Mouse (Mus musculus): ENCODE results near the gene Selenok. TPM values are rescaled to one million over a fixed set of nuclear protein-coding genes. Genes with fewer than 3 reads are reported as not detected.
A peak's percentile ranks its signal among the peaks of the same experiment; 100 is the strongest.

Gene Selenok
- 24.8 and 49.7 TPM in 2 replicates for polyA plus RNA-seq (2012; rRNA removed)
- polyA plus RNA-seq (2014; fragmentation: Nextera tagmentation; extraction: Ambion mirVana), result 109 and 112 TPM in 2 replicates

GRCm38 (mm10) chr14:29968075-29968821 is at the start of gene Selenok:
Selenok (plus strand) TSS chr14:29968308.
- H3K4me1 ChIP-seq (replicated peaks; ENCODE audit: control insufficient read depth in 2 of 2, insufficient read depth in 2 of 2, low read length in 1 of 2), result peaks cover 12 to 17% of the 10 kb centered on the region in 2 experiments
- H3K27me3 ChIP-seq (ENCODE audit: control insufficient read depth, insufficient read depth, low read length), result no peaks in the 10 kb centered on the region
- no peak for TF ChIP-seq EP300 (IDR thresholded peaks at IDR 0.05; ENCODE audit: low read depth)
- no peak for TF ChIP-seq CTCF (IDR thresholded peaks at IDR 0.05; ENCODE audit: low read depth)
- peak within 1 kb of the TSS; percentile 84 to 86 for H3K4me3 ChIP-seq (ENCODE audit: insufficient read depth in 1 of 2, low read depth in 2 of 2, low read length in 2 of 2)
- WGBS (ENCODE audit: insufficient replicate concordance), result under 1% methylated on average over 49 of the region's 49 CpGs
- ATAC-seq (ENCODE audit: insufficient read depth) (peak; percentile 100), DNase-seq (ENCODE audit: low read depth in 3 of 3, low spot score in 3 of 3) (peak; percentile 95 to 98 (median 97))
- no peaks in the 10 kb centered on the region for H3K9me3 ChIP-seq (ENCODE audit: control insufficient read depth, low read length)
- H3K27ac ChIP-seq, result peak within 1 kb of the TSS; percentile 82
- H3K4me2 ChIP-seq (ENCODE audit: low read depth), result peak within 1 kb of the TSS; percentile 73
- peaks cover 24% of the 10 kb centered on the region for H3K36me3 ChIP-seq (replicated peaks; ENCODE audit: control insufficient read depth, insufficient read depth, low read depth)
- H3K9ac ChIP-seq (replicated peaks), result peak within 1 kb of the TSS; percentile 90

- Histone ChIP-seq H3K27ac (no peak overlapping the region), H3K9me3 (ENCODE audit: control insufficient read depth, low read length) (no peaks in the 10 kb centered on the region), H3K27me3 (ENCODE audit: control insufficient read depth, insufficient read depth, low read length) (no peaks in the 10 kb centered on the region), H3K9ac (replicated peaks) (no peak overlapping the region), H3K4me1 (replicated peaks; ENCODE audit: control insufficient read depth in 2 of 2, insufficient read depth in 2 of 2, low read length in 1 of 2) (no peaks in the 10 kb centered on the region), H3K36me3 (replicated peaks; ENCODE audit: control insufficient read depth, insufficient read depth, low read depth) (no peaks in the 10 kb centered on the region), H3K4me2 (ENCODE audit: low read depth) (no peak overlapping the region), H3K4me3 (ENCODE audit: insufficient read depth in 1 of 2, low read depth in 2 of 2, low read length in 2 of 2) (no peak overlapping the region)
- WGBS (ENCODE audit: insufficient replicate concordance), result 50% methylated on average over 4 of the region's 4 CpGs
- DNase-seq (ENCODE audit: low read depth in 3 of 3, low spot score in 3 of 3) (no peak), ATAC-seq (ENCODE audit: insufficient read depth) (no peak)
- TF ChIP-seq CTCF (IDR thresholded peaks at IDR 0.05; ENCODE audit: low read depth) (no peak), EP300 (IDR thresholded peaks at IDR 0.05; ENCODE audit: low read depth) (no peak)
Observed at GRCm38 (mm10) chr14:29928966-29929365, 39.1 kb upstream of the Selenok start.

GRCm38 (mm10) chr14:29935516-29935915 is 32.6 kb upstream of the Selenok start:
- Histone ChIP-seq H3K4me1 (replicated peaks; ENCODE audit: control insufficient read depth in 2 of 2, insufficient read depth in 2 of 2, low read length in 1 of 2) (no peaks in the 10 kb centered on the region), H3K4me2 (ENCODE audit: low read depth) (no peak overlapping the region), H3K27me3 (ENCODE audit: control insufficient read depth, insufficient read depth, low read length) (no peaks in the 10 kb centered on the region), H3K27ac (no peak overlapping the region), H3K9ac (replicated peaks) (no peak overlapping the region), H3K9me3 (ENCODE audit: control insufficient read depth, low read length) (no peaks in the 10 kb centered on the region), H3K4me3 (ENCODE audit: insufficient read depth in 1 of 2, low read depth in 2 of 2, low read length in 2 of 2) (no peak overlapping the region), H3K36me3 (replicated peaks; ENCODE audit: control insufficient read depth, insufficient read depth, low read depth) (no peaks in the 10 kb centered on the region)
- ATAC-seq (ENCODE audit: insufficient read depth) (no peak), DNase-seq (ENCODE audit: low read depth in 3 of 3, low spot score in 3 of 3) (no peak)
- TF ChIP-seq CTCF (IDR thresholded peaks at IDR 0.05; ENCODE audit: low read depth), result no peak
- no peak for TF ChIP-seq EP300 (IDR thresholded peaks at IDR 0.05; ENCODE audit: low read depth)
- 51% methylated on average over 5 of the region's 5 CpGs for WGBS (ENCODE audit: insufficient replicate concordance)

- Histone ChIP-seq H3K4me2 (ENCODE audit: low read depth) (no peak overlapping the region), H3K4me1 (replicated peaks; ENCODE audit: control insufficient read depth in 2 of 2, insufficient read depth in 2 of 2, low read length in 1 of 2) (no peaks in the 10 kb centered on the region), H3K27me3 (ENCODE audit: control insufficient read depth, insufficient read depth, low read length) (no peaks in the 10 kb centered on the region), H3K9ac (replicated peaks) (no peak overlapping the region), H3K4me3 (ENCODE audit: insufficient read depth in 1 of 2, low read depth in 2 of 2, low read length in 2 of 2) (no peak overlapping the region), H3K9me3 (ENCODE audit: control insufficient read depth, low read length) (no peaks in the 10 kb centered on the region), H3K27ac (no peak overlapping the region), H3K36me3 (replicated peaks; ENCODE audit: control insufficient read depth, insufficient read depth, low read depth) (no peaks in the 10 kb centered on the region)
- ATAC-seq (ENCODE audit: insufficient read depth) (no peak), DNase-seq (ENCODE audit: low read depth in 3 of 3, low spot score in 3 of 3) (no peak)
- WGBS (ENCODE audit: insufficient replicate concordance), result 79% methylated on average over 15 of the region's 15 CpGs
- TF ChIP-seq CTCF (IDR thresholded peaks at IDR 0.05; ENCODE audit: low read depth), result no peak
- TF ChIP-seq EP300 (IDR thresholded peaks at IDR 0.05; ENCODE audit: low read depth), result no peak
Observed at GRCm38 (mm10) chr14:29937466-29937865, 30.6 kb upstream of the Selenok start.

GRCm38 (mm10) chr14:29939600-29940312 is 28.4 kb upstream of the Selenok start:
- H3K4me2 ChIP-seq (ENCODE audit: low read depth), result no peak overlapping the region
- no peak overlapping the region for H3K4me3 ChIP-seq (ENCODE audit: insufficient read depth in 1 of 2, low read depth in 2 of 2, low read length in 2 of 2)
- no peaks in the 10 kb centered on the region for H3K9me3 ChIP-seq (ENCODE audit: control insufficient read depth, low read length)
- ATAC-seq (ENCODE audit: insufficient read depth) (no peak), DNase-seq (ENCODE audit: low read depth in 3 of 3, low spot score in 3 of 3) (no peak)
- H3K4me1 ChIP-seq (replicated peaks; ENCODE audit: control insufficient read depth in 2 of 2, insufficient read depth in 2 of 2, low read length in 1 of 2), result no peaks in the 10 kb centered on the region
- TF ChIP-seq CTCF (IDR thresholded peaks at IDR 0.05; ENCODE audit: low read depth), result no peak
- TF ChIP-seq EP300 (IDR thresholded peaks at IDR 0.05; ENCODE audit: low read depth), result no peak
- WGBS (ENCODE audit: insufficient replicate concordance), result 37% methylated on average over 20 of the region's 20 CpGs
- H3K27ac ChIP-seq, result no peak overlapping the region
- no peak overlapping the region for H3K9ac ChIP-seq (replicated peaks)
- no peaks in the 10 kb centered on the region for H3K36me3 ChIP-seq (replicated peaks; ENCODE audit: control insufficient read depth, insufficient read depth, low read depth)
- no peaks in the 10 kb centered on the region for H3K27me3 ChIP-seq (ENCODE audit: control insufficient read depth, insufficient read depth, low read length)
